Mouse (Mus musculus) large intestine, adult 2 months (tissue): ENCODE results near the gene St6galnac6. TPM values are rescaled to one million over a fixed set of nuclear protein-coding genes. Genes with fewer than 3 reads are reported as not detected.

ENCODE experiments used
- DNase-seq: peaks from one replicate; pipeline ENCODE4 v3.0.0-alpha.2; 2012; ENCODE audit warnings: low read depth, low spot score
- WGBS: fragments of 180-500 bp; shearing (Covaris S2); methylation state at CpG from one replicate; pipeline ENCODE4 v1.1.7; 2018; 5-methylcytosine and 5-hydroxymethylcytosine counted together
- polyA plus RNA-seq: library from polyadenylated mRNA; depleted of rRNA; stranded (reverse); fragments of >200 nt; gene quantifications from 2 replicates; pipeline ENCODE4 v1.2.3, GENCODE M21; 2012

Gene St6galnac6
- polyA plus RNA-seq, 1 experiment = 16.3 TPM

DNA sequence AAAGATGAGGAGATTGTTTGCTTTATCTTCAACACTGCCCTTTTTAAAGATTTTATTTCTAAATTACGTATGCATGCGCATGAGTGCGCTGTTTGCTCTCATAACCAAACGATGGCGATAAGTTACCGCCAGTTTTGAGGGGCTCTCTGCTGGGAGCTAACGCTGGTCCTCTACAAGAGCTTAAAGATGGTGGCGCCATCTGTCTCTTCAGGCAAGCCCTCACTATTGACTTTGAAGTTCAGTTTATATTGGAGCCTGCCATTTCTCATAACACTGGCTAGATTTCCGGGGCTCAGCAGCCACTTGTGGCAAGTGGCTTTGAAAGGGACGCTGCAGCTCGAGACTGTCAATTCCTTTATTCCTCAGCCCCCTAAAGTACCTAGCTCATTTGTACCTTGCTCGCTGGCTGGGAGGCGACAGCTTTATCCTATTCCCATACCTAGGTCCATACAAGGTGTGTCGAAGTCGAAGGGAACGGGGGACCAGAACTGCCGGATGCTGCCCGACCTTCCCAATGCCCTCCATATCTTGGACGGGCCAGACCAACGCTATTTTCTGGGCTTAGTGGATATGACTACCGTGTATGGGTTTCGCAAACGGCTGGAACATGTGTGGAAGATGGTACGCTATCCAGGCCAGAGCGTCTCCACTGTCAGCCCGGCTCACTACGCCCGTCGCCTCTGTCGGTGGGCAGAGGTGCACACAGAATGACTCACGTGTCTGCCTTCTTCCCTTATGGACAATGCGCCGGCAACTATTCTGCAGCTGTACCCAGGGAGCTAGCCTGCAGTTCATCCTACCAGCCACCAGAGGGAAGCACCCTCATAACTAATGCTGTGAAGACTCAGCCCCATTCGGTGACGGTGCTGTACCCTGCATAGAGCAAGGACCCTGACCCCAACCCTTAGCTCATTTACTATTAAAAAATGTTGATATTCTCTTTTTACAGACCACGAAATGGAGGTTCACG lies 16.4 kb upstream of the St6galnac6 start:
- no peak for DNase-seq
- 15% methylated on average over 37 of the region's 37 CpGs for WGBS

DNA sequence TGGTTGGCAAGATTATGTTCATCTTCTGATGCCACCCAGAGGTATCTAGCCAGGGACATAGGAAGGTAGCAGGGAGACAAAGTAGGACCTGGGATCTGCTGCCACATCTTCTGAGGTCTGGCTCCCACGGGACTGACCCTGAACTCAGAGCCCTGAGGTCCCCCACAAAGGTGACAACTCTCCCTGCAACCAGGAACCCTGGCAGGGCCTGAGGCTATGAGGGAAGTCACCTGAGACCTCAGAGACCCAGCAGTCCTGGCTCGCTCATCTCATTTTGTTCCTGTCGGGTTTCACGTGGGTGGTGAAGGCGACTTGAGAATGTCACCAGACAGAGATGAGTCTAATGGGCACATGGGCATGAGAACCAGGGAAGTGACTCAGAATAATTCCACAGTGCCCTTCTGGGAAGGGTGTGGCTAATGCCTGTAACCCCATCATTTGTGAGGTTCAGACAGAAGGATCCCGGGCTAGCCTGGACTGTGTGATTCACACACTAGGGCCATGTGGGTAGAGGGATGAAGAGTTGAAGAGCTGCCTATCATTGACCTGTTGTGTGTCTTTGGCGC lies 14.3 kb upstream of the St6galnac6 start:
- 90% methylated on average over 7 of the region's 7 CpGs for WGBS
- DNase-seq = no peak

DNA sequence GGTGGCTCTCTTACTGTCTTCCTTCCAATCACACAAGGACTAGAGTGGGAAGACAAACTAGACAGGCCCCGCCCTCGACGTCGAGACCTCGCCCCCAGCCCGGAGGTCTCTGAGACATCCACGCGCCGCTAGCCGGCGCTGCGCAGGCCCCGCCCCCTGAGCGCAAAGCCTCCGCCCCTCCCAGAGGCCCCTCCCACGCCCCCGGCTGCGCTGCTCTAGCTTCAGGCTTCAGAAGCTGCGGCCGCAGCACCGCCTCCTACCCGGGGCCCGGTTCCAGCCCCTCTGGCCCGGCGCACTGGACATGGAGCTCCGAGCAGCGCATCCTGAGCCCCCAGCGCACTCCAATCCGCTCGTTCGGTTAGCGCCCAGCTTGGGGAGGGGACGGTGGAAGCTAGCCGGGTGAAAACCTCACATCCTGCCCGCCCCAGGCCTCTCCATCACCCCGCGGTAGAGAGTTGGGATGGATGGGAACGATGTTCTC lies 12.6 kb upstream of the St6galnac6 start, which contains the start of gene St6galnac4:
Gene St6galnac4 (plus strand): TSS at position 225 of the 481 bp plus-strand sequence.
- DNase-seq = no peak
- 1% methylated on average over 38 of the region's 38 CpGs for WGBS

DNA sequence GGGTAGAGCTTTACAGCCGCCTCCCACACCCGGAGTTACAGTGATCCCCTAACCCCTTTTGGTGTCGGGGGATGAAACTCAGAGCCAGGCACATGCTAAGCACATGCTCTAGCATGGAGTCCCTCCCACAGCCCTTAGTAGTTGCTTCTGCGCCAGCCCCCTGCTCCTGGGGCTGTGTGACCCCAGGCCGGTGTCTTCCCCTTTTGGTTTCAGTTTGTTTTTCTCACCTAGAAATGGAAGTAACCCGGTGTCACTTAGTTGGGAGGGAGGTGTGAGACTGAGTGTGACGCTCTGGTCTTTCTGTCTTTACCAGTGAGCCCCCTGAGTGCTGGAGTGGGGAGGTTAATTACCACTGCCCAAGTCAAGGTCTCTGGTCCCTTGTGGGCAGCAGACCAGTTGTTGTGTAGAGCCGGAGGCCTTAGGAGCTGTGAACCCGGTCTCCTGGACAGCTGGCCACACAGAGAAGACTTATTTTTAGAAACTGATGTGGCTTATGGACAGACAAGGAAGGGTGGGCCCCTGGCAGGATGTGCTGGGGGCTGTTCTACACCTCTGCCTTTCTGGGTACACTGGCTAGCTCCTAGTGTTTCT lies 11.7 kb upstream of the St6galnac6 start:
- 29% methylated on average over 9 of the region's 9 CpGs for WGBS
- no peak for DNase-seq

DNA sequence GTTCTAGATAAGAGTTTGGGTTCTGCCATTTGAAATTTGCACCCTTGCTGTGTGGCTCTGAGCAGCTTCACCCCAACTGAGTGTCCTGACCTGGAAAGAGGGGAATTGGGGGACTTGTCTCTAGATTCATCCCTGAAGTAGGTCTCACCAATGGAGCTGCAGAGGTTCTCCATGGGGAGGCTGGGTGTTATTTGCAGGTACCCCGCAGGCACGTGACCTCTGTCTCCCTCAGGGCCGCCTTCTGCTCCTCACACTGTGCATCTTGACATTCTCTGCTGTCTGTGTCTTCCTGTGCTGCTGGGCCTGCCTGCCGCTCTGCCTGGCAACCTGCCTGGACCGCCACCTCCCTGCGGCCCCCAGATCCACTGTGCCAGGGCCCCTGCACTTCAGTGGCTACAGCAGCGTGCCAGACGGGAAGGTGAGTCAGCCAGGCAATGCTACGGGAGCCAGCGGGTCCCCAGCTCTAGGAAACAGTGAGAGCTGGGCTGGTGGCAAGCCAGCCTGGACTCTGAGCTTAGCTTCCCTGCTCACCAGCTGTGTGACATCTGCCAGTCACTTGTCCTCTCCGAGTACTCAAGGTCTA lies 10.2 kb upstream of the St6galnac6 start:
- DNase-seq = no peak
- WGBS = 46% methylated on average over 11 of the region's 11 CpGs

DNA sequence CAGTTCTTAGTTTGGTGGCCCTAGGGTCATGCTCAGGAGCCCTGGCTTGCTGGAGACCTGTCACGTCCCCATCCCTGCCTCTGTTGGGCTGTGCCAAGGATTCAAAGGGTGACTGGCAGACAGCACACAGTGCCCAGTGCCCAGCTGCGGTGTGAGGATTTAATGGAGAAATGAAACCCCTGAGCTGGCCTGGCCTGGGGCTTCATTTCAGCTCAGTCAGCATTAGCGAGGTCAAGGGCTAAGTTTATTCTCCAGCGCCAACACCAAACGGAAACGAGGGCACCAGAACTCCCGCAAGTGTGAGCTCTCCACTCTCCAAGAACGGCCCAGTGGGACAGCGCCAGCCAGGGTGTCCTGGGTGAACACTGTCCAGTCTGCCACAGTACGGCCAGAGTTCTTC lies 9.3 kb upstream of the St6galnac6 start:
- no peak for DNase-seq
- WGBS = 72% methylated on average over 10 of the region's 10 CpGs

DNA sequence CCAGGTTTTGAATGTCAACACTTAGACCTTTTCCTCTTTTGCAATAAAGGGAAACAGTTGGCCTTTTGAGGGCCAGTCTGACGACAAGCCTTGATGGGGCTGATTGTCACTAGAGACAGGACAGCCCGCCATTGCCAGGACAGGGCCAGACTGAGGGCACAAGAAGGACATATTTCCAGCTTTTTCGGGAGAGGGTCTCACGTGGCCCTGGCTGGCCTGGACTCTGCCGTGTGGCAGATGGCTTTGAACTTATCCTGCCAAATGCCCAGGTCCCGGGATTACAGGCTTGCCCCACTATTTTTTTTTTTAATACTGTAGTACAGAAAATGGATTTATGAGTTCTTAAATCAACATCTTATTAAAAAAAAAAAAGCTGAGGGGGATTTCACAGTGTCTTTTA lies 8.3 kb upstream of the St6galnac6 start:
- 42% methylated on average over 6 of the region's 6 CpGs for WGBS

DNA sequence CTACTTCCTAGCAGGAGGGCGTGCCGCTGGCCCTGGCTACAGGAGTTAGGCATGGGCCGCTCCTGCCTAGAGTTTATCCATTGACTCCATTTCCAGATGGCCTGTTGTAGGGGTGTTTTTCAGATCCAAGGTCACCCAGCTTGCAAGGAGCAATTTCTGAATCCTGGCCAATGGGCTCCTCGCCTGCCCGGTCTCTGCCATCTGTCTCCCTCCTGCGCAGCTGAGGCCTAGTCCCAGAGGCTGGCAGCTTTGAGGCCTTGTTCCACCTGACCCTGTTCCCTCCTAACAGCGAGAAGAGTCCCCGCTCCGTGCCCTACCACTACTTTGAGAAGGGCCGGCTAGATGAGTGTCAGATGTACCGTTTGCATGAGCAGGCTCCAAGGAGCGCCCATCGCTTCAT lies 2.8 kb upstream of the St6galnac6 start:
- WGBS = 67% methylated on average over 13 of the region's 13 CpGs
- DNase-seq = no peak

More for the DNA sequence above, 8.3 kb upstream of the St6galnac6 start:
- DNase-seq = no peak

DNA sequence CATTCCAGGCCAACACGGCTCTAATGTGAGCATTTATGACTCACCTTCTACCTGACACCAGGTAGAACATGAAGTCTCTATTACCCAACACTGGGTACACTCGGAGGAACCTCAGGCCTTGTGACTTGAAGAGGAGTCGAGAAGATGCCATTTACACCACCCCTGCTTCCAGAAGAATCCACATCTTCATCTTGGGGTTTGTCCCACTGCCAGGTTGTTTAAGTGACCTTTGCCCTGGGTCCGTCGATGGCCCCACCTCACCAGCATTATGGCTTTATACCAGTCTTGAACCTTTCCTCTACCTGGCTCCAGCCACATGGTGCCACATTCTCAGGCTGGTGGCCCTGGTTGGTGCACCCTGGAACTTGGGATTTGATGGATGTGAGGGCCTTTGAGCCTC lies 2.3 kb upstream of the St6galnac6 start:
- no peak for DNase-seq
- 36% methylated on average over 5 of the region's 5 CpGs for WGBS

DNA sequence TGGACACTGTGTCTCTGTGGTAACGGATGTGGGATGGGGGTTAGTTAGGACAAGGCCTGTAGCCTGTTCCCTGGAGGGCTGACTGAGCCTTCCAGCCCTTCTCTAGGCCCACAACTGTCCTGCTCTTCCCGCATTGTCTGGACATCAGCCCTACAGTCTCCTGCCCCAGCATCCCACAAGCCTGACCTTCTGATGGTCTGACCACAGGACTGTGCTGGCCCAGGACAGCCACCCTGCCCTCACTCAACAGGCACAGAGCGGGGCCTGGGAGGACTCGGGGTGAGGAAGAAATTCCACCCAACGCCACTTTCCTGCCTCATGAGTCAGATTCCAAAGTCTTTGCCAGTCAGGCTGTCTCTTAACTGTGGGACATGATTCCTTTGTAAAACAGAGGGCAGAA lies 1.8 kb upstream of the St6galnac6 start:
- 50% methylated on average over 5 of the region's 5 CpGs for WGBS
- DNase-seq = no peak

DNA sequence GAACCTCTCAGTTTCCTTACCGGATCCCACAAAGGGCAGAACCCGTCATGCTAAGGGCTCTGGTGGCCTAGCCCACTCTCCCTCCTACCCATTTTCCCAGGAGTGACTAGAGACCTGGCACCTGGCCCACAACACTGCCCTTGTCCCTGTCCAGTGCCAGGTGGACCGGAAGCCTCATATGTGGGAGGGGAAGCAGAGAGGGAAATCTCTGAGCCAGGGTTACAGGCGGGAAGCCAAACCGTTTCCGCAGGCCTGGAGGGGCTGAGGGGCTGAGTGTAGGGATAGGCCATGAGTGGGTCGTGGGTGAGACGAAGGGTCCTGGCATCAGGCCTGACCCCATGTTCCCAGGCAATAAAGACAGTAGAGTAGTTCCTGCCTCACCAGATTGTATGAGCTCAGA lies 1.0 kb upstream of the St6galnac6 start:
- no peak for DNase-seq
- WGBS = 54% methylated on average over 8 of the region's 8 CpGs

DNA sequence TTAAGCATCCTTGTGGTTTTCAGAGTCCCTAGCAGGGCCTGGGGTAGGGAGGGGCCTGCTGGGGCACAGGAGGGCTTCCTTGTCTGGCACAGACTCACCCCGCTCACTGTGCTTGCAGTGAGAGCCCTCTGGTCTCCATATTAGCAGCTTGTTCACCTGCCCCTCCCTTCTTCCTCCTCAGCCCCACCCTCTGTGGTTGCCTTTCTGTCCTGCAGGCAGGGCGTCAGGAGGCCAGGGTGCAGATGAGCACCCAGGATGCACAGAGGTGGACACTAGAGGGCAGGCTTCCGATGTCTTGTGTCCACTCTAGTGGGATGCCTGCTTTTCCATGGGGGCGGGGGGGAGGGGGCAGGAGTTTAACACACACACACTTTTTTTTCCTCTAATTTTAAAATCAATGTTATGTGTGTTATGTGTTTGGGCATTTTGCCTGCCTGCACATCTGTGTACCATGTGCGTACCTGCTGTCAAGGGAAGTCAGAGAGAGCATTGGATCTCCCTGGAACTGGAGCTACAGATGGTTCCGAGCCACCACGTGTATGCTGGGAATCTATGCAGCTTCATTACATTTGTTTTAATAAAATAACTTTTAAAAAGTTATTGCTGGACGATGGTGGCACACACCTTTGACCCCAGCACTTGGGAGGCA lies 2.0 kb downstream of the St6galnac6 start:
- no peak for DNase-seq
- 20% methylated on average over 8 of the region's 8 CpGs for WGBS

DNA sequence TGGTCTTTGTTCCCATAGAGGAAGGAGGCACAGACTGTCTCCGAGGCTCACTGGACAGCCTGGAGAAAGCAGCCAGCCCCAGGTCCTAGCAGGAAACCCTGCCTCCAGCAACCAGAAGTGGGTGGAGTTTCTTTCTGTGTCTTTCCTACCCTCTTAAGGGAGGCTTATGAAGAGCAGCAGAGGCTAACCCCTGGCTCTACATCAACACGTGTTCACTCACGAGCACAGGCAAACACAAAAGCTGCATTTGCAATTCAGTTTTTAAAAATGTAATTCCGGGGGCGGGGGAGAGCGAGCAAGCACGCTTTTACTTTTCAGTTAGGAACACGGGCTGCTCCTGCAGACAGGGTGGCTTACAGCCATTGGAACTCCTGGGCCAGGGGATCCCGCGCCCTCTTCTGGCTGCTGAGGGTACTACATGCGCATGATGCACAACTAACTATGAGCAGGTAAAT lies 3.1 kb downstream of the St6galnac6 start:
- DNase-seq = no peak
- WGBS = 1% methylated on average over 11 of the region's 11 CpGs

DNA sequence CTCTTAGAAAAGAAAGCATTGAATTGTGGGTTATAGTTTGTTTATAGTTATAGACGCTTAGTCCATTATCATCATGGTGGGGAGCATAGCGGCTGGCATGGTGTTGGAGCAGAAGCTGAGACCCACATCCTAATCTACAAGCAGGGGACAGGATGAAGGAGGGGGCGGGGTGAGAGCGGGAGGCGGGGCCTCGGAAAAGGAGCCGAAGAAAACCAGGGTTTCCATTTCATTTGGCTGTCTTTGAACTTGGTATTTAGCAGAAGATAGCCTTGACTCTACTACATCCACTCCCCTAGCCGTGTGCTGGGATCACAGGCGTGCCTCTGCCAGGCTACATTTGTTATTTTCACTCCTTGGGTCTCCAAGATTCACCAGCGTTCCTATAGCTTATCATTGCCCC lies 5.1 kb downstream of the St6galnac6 start:
- WGBS = 54% methylated on average over 10 of the region's 10 CpGs
- no peak for DNase-seq

DNA sequence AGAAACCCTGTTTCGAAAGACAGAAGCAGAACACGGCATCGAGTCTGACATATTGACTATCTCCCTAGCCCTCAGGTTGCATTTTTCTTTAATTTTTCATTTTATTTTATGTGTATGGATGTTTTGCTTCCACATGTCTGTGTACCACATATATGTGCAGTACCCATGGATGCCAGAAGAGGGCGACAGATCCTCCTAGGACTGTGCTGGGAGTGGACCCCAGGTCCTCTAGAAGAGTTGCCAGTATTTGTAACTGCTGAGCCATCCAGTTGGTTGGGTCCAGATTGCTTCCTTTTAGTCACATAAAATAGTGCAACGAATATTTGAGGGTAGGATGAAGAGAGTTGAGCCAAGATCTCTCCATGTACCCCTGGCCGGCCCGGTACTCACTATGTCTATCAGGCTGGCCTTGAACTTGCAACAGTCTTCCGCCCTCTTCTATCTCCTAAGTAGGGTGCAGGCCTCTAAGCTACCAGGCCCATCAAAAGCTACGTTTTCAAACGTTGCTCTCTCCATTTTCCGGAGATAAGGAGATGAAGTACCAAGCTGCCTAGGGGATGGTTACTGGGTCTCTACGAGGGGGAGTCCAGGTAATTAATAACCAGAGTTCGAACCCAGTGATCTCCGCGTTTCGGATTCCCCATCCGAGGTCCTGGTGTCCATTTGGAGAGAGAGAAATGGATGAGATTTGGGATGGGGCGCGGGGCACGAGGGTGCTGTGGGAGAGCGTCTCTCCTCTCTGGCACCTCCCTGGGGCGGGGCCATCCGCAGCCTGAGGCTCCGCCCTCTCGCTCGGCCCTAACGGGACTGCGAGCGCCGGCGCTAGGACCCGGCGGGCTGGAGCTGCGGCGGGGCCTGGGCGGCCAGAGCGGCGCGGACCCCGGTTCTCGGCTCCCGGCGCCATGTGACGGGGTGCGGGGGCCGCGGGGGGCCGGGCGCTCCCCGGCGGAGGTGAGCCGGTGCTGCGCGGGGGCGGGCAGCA lies 6.9 kb downstream of the St6galnac6 start:
- WGBS = 16% methylated on average over 48 of the region's 55 CpGs
- no peak for DNase-seq

DNA sequence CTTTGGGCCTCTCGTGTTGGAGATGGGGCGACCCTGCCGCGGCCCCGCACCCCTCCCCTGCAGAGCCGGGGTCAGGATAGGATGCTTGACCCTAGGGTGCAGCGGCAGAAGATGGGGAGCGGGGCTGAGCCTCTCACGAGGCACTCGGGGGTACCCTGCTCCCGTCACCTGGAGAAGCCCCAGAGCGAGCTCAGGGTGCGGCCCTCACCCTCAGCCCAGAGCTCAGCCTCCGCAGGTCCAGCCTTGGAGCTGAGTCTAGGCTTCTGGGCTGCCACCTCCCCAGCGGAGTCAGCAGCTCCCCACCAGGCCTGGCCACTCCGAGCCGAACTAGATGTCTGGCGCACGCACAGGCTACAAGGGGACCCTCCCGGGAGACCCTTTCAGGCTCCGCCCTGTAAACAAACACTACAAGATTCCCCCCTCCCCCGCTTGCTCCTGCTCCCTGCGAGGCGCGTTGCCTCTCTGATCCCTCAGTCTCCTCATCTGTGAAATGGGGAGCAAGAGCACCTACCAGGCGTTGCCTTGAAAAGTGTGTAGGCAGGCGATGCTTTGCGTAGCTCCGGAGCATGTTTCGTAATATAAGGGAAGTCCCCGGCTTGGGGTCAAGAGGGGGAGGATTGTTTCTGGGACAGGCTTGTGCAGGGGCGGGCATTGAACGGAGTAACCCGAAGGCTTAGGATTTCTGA lies 7.9 kb downstream of the St6galnac6 start:
- WGBS = 12% methylated on average over 34 of the region's 34 CpGs
- no peak for DNase-seq

DNA sequence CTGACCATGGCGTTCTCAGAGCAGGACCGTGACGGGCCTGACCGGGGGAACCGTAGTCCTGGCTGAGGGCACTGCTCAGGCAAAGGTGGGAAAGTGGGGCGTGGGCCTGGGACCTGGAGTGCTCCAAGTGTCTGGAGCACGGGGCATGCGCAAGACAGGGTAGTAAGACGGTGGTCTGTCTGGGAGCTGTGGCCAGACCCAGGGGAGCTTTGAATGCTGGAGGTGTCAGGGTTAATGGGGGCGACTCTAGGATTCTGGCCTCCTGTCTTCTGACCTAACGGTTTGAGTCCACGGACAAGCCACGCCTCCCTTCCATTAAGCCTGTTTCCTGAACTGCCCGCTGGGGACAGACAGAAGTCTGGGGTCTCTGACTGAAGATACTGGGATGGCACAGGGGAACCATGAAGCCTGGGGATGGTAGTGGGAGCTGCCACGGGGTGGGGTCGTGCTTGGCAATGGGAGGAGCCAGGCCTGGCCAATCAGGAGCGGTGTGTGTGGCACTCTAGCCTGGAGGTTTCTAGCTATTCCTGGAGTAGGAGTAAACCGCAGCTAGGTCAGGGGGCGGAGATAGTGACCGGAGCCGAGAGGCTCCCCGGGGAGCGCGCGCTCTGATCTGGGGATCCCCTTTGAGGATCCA lies 8.8 kb downstream of the St6galnac6 start:
- WGBS = 21% methylated on average over 25 of the region's 25 CpGs
- no peak for DNase-seq
